Mouse (Mus musculus): ENCODE results near the gene Adgre4.
"Not testable (repeated sequence)": the region's sequence is repeated elsewhere in the genome, so short reads cannot be mapped to it uniquely, and the experiment has no call there.

DNA sequence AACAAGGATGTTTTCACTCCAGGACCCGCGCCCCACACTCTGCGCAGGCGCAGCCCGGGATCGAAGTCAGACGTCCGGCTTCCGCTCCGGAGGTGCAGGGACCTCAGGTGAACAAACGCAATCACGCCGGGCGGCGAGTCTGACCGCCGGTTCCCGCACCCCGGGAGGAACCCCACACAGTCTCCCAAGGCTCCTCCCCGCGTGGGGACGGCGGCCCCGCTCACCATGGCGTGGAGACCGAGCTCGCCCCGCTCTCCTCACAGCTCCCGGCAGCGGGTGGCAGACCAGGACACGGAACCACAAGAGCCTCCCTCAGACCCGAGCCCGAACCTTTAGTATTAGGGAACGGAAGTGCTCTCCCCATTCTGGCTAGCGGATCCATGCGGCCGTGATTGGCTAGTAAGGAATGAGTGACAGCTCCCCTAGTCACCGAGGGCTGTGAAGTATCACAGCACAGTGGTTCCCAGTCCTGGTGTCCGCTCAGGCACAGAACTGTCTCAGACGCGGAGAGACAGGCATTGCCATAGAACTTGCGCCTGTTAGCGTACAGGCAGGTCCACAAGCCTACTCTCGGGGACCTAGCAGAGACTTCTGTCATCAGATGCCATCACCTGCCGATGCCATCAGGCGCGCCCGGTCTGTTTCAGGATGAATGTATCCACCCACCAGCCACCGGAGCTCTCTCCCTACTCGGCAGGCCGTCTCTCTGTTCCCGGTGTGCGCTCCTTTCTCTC is 129.0 kb downstream of the Adgre4 start, which contains the start of gene Zfp119a:
- not testable (repeated sequence) for TF ChIP-seq CTCF (conservative IDR thresholded peaks at IDR 0.05; ENCODE audit: low read length); POU5F1 (IDR thresholded peaks at IDR 0.05; ENCODE audit: borderline replicate concordance, low read length)
